Mouse (Mus musculus) embryonic facial prominence, embryonic 10.5 days (tissue): ENCODE data around the gene Jade2. TPM values are rescaled to one million over a fixed set of nuclear protein-coding genes. Genes with fewer than 3 reads are reported as not detected.

Experiments
- DNase-seq: peaks from one replicate; pipeline ENCODE4 v3.0.0-alpha.2; 2017; ENCODE audit warnings: low spot score
- H3K27ac ChIP-seq: fragments of 300-500 bp; sonication (generic); replicated peaks from 2 replicates; pipeline ENCODE4 v1.5.1; 2016; ENCODE audit warnings: mild to moderate bottlenecking
- H3K27me3 ChIP-seq: fragments of 300-500 bp; sonication (generic); replicated peaks from 2 replicates; pipeline ENCODE4 v1.6.1; 2016; ENCODE audit warnings: low read depth, mild to moderate bottlenecking; ENCODE audit not compliant: poor library complexity, severe bottlenecking
- H3K36me3 ChIP-seq: fragments of 300-500 bp; sonication (generic); replicated peaks from 2 replicates; pipeline ENCODE4 v1.6.1; 2016; ENCODE audit warnings: mild to moderate bottlenecking, moderate library complexity
- H3K4me1 ChIP-seq: fragments of 300-500 bp; sonication (generic); 2 replicates; pipeline ENCODE4 v1.6.1; 2016
- H3K4me3 ChIP-seq: fragments of 300-500 bp; sonication (generic); 2 replicates; pipeline ENCODE4 v1.5.1; 2016; ENCODE audit warnings: mild to moderate bottlenecking, moderate library complexity
- H3K9me3 ChIP-seq: fragments of 300-500 bp; sonication (generic); 2 replicates; pipeline ENCODE4 v1.6.1; 2016; ENCODE audit warnings: mild to moderate bottlenecking
- WGBS: fragments of 180-500 bp; shearing (Covaris S2); methylation state at CpG from one replicate; pipeline ENCODE4 v1.1.7; 2016; 5-methylcytosine and 5-hydroxymethylcytosine counted together
- polyA plus RNA-seq: library from polyadenylated mRNA; unstranded; fragments of >200 nt; fragmentation: Nextera tagmentation; extraction: Ambion mirVana; gene quantifications from 2 replicates; pipeline ENCODE4 v1.2.1, GENCODE M21; 2016

The Jade2 gene
- polyA plus RNA-seq, 1 experiment from 2014 or later = 0.80 TPM

DNA sequence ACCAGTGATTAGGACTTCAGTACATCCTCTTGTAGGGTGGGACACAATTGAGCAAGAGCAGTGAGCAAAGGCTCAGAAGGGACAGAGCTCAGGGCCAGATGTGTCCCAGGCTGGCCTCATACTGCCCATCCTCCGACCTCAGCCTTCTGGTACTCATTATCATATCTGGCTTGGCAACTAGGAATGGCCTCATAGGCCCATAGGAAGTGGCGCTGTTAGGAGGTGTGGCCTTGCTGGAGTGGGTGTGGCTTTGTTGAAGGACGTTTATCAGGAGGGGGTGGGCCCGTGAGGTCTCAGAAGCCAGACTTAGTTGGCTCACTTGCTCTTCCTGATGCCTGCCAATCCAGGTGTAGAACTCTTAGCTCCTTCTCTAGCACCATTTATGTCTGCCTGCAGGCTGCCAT is 18.3 kb upstream of the Jade2 start:
- H3K9me3 ChIP-seq = peaks cover 5% of the 10 kb centered on the region; the same call in 1 of the 2 replicates
- peak; percentile 16 for DNase-seq
- no peaks in the 10 kb centered on the region for H3K27me3 ChIP-seq
- WGBS = 15% methylated on average over 4 of the region's 4 CpGs
- H3K27ac ChIP-seq = no peak overlapping the region
- no peak overlapping the region for H3K4me3 ChIP-seq
- no peaks in the 10 kb centered on the region for H3K36me3 ChIP-seq
- peaks cover 5% of the 10 kb centered on the region; the same call in 1 of the 2 replicates for H3K4me1 ChIP-seq

DNA sequence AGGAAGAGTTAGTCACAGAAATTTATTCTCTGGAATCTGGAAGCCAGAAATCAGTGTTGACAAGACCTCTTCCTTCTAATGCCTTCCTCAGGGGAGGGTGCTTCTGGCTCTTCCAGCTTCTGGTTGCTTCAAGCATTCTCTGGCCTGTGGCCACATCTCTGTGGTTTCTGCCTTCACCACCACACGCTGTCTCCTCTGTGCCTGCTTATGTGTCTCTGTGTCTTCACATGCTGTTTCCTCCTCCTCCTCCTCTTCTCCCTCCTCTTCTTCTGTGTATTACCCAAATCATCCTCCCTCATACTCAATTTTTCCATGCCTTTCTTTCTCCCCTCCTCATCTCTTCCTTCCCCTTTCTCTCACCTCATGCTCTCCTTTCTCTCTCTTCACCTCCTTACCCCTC is 17.6 kb upstream of the Jade2 start:
- WGBS = 91% methylated on average over 1 of the region's 1 CpGs
- peaks cover 5% of the 10 kb centered on the region; the same call in 1 of the 2 replicates for H3K9me3 ChIP-seq
- no peak overlapping the region for H3K27ac ChIP-seq
- DNase-seq = no peak
- H3K27me3 ChIP-seq = no peaks in the 10 kb centered on the region
- no peaks in the 10 kb centered on the region for H3K36me3 ChIP-seq
- no peak overlapping the region for H3K4me3 ChIP-seq
- H3K4me1 ChIP-seq = peaks cover 5% of the 10 kb centered on the region; the same call in 1 of the 2 replicates

DNA sequence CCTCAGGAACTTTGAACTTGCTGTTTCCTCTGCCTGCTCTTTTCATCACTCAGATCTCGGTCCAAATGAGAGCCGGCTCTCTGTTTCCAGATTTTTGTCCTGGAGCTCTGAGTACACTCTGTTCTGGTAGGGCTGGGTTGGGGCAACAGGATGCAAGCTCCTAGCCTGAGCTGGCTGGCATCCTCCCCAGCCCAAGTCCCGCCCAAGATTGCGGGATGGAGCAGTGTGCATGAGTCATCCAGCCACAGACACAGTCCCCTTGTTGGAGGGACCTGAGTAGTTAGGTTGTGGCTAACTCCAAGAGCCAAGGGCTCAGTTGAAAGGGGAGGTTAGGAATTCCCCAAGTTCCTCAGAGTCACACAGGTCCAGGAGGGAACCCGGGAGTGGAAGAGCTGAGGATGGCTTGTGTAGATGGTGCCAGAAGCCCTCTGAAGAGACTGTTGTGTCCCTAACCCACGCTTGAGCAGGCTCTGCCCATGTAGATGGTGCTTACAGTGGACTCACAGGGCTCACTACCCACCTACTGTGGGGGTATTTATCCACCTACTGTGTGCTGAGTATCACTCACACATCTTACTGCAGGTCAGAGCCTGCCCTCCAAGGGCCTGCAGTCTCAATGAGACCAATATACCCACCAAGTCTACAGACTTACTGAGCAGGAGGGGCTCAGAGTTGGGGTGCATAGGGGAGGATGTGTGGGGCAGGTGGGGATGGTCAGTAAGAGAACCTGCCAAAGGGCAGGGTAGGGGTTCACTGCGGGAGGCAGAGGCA is 17.0 kb upstream of the Jade2 start:
- Histone ChIP-seq H3K36me3 (no peaks in the 10 kb centered on the region), H3K27me3 (no peaks in the 10 kb centered on the region), H3K4me1 (peaks cover 5% of the 10 kb centered on the region; the same call in 1 of the 2 replicates), H3K9me3 (no peaks in the 10 kb centered on the region), H3K27ac (no peak overlapping the region), H3K4me3 (no peak overlapping the region)
- no peak for DNase-seq
- 82% methylated on average over 7 of the region's 7 CpGs for WGBS

- no peaks in the 10 kb centered on the region for H3K27me3 ChIP-seq
- WGBS = 90% methylated on average over 5 of the region's 5 CpGs
- H3K27ac ChIP-seq = no peak overlapping the region
- no peak overlapping the region for H3K4me3 ChIP-seq
- H3K4me1 ChIP-seq = peaks cover 5% of the 10 kb centered on the region; the same call in 1 of the 2 replicates
- H3K9me3 ChIP-seq = no peaks in the 10 kb centered on the region
- DNase-seq = no peak
- no peaks in the 10 kb centered on the region for H3K36me3 ChIP-seq
Observed at GRCm38 (mm10) chr11:51873141-51873540, 15.7 kb upstream of the Jade2 start.

DNA sequence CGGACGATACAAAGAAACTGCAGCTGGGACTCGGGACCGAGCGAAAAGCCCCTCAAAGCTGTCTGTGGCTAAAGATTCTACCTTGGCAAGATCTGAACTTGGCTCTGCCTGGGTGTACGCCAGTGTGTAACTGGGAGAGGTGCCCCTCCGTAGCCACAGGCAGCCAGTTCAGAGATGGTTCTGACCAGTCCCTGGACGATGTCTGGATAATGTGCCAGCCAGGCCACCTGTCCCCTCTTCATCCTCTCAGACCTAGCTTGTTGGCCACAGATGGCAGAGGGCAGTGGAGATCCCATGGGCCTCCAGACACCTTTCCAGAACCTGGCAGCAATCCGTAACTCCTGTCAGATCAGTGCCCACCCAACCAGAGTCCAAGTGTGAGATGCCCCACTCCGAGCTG is 9.8 kb upstream of the Jade2 start:
- no peaks in the 10 kb centered on the region for H3K4me1 ChIP-seq
- DNase-seq = no peak
- H3K27ac ChIP-seq = no peak overlapping the region
- WGBS = 89% methylated on average over 10 of the region's 10 CpGs
- H3K36me3 ChIP-seq = no peaks in the 10 kb centered on the region
- H3K9me3 ChIP-seq = no peaks in the 10 kb centered on the region
- no peaks in the 10 kb centered on the region for H3K27me3 ChIP-seq
- H3K4me3 ChIP-seq = no peak overlapping the region

GRCm38 (mm10) chr11:51866020-51866419 is 8.6 kb upstream of the Jade2 start:
- H3K36me3 ChIP-seq = no peaks in the 10 kb centered on the region
- H3K4me1 ChIP-seq = no peaks in the 10 kb centered on the region
- WGBS = 79% methylated on average over 3 of the region's 3 CpGs
- no peaks in the 10 kb centered on the region for H3K9me3 ChIP-seq
- no peak for DNase-seq
- no peak overlapping the region for H3K4me3 ChIP-seq
- no peaks in the 10 kb centered on the region for H3K27me3 ChIP-seq
- H3K27ac ChIP-seq = no peak overlapping the region

GRCm38 (mm10) chr11:51860666-51861065 is 3.2 kb upstream of the Jade2 start:
- Histone ChIP-seq H3K4me3 (no peak overlapping the region), H3K36me3 (no peaks in the 10 kb centered on the region), H3K27me3 (peaks cover 51% of the 10 kb centered on the region), H3K27ac (no peak overlapping the region), H3K4me1 (peaks cover 28% of the 10 kb centered on the region), H3K9me3 (no peaks in the 10 kb centered on the region)
- DNase-seq = no peak
- WGBS = 79% methylated on average over 8 of the region's 8 CpGs

GRCm38 (mm10) chr11:51859561-51859960 is 2.1 kb upstream of the Jade2 start:
- Histone ChIP-seq H3K27me3 (peaks cover 54% of the 10 kb centered on the region), H3K36me3 (no peaks in the 10 kb centered on the region), H3K4me1 (peaks cover 37% of the 10 kb centered on the region), H3K27ac (no peak overlapping the region), H3K9me3 (no peaks in the 10 kb centered on the region), H3K4me3 (no peak overlapping the region)
- WGBS = 23% methylated on average over 2 of the region's 2 CpGs
- DNase-seq = no peak

DNA sequence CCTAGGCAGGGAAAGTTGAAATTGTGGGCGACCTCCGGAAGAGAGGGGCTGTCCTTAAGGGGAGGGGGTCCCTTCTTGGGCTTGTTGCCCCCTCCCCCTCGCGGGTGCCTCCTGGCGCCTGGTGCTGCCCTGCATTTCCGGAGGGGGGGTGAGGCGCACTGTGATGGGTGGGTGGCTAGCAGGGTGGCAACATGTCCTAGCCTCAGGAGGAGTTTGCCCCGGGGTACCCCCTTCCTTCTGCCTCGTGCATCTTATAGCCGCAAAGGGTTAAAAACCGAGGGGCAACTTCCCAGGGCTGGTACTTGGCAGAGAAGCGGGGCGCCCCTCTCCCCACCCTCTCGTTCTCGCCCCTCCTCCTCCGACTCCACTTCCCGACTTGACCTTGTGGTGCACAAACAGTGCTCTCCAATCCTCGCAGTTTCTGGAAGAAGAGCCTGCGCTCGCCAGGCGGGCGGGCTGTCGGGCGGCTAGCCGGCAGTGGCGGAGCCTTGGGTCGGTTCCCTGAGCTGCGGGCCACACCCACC is 1.1 kb upstream of the Jade2 start:
- peaks cover 63% of the 10 kb centered on the region for H3K27me3 ChIP-seq
- no peaks in the 10 kb centered on the region for H3K36me3 ChIP-seq
- peaks cover 40% of the 10 kb centered on the region for H3K4me1 ChIP-seq
- H3K4me3 ChIP-seq = peak overlapping the region; percentile 77
- H3K9me3 ChIP-seq = no peaks in the 10 kb centered on the region
- peak; percentile 73 for DNase-seq
- peak overlapping the region; percentile 84 for H3K27ac ChIP-seq
- under 1% methylated on average over 28 of the region's 28 CpGs for WGBS

DNA sequence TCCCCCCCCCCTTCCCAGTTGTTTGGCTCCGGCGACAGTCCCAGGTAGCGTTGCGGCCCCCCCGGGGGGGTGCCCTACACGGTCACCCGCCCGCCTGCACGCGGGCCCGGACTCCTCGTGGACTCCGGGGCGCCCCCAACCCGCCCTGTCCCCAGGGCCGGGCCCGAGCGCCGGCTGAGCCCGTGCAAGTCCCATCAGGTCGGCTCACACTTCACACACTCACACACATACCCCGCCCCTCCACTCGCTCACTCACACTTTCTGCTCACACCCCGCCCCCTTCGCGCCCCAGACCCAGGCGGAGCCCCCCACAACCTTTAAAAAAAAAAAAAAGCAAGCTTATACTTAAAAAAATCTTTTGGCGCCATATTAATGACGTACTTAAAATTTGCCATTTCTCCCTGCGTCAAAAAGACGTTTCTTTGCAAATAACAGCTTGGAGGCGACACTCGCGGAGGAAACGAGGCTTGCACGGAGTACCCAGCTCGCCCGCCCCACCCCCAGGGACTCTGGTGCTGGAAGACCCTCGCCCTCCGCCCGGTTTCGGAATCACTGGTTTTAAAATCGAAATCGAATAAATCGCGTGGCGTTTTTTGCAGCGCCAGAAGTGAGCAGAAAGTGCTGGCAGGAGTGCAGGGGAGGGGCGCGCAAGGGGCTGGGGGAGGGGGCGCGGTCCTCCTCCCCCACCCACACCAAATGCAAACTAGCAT is 520 bp upstream of the Jade2 start:
- Histone ChIP-seq H3K27ac (peak overlapping the region; percentile 84), H3K4me3 (peak overlapping the region; percentile 77), H3K9me3 (no peaks in the 10 kb centered on the region), H3K4me1 (peaks cover 43% of the 10 kb centered on the region), H3K36me3 (no peaks in the 10 kb centered on the region), H3K27me3 (peaks cover 66% of the 10 kb centered on the region)
- WGBS = under 1% methylated on average over 52 of the region's 52 CpGs
- peak; percentile 71 for DNase-seq

- H3K9me3 ChIP-seq = no peaks in the 10 kb centered on the region
- peak; percentile 55 for DNase-seq
- WGBS = under 1% methylated on average over 41 of the region's 41 CpGs
- H3K27me3 ChIP-seq = peaks cover 66% of the 10 kb centered on the region
- H3K27ac ChIP-seq = peak overlapping the region; percentile 84
- H3K36me3 ChIP-seq = no peaks in the 10 kb centered on the region
- peaks cover 56% of the 10 kb centered on the region for H3K4me1 ChIP-seq
- H3K4me3 ChIP-seq = peak overlapping the region; percentile 77
Observed at GRCm38 (mm10) chr11:51856616-51857080, 805 bp downstream of the Jade2 start.

- Histone ChIP-seq H3K27ac (peak overlapping the region; percentile 84), H3K9me3 (no peaks in the 10 kb centered on the region), H3K4me1 (peaks cover 56% of the 10 kb centered on the region), H3K36me3 (no peaks in the 10 kb centered on the region), H3K4me3 (peak overlapping the region; percentile 77), H3K27me3 (peaks cover 66% of the 10 kb centered on the region)
- under 1% methylated on average over 47 of the region's 47 CpGs for WGBS
- peak; percentile 67 for DNase-seq
Observed at GRCm38 (mm10) chr11:51855818-51856615, 1.4 kb downstream of the Jade2 start.
